Mouse (Mus musculus) stomach, embryonic 14.5 days (tissue): ENCODE results near the gene Kcnq2. TPM values are rescaled to one million over a fixed set of nuclear protein-coding genes. Genes with fewer than 3 reads are reported as not detected.

Experiments used
- ATAC-seq: fragments of 200-750 bp; cut with Nextera tagmentation; 2 replicates; pipeline ENCODE4 v1.8.0; 2017; ENCODE audit warnings: low read depth, moderate TSS enrichment; ENCODE audit not compliant: insufficient number of reproducible peaks, insufficient read depth, low FRiP score
- H3K27ac ChIP-seq: fragments of 300-500 bp; sonication (generic); 2 replicates; pipeline ENCODE4 v1.5.1; 2014; ENCODE audit warnings: mild to moderate bottlenecking, low read length, moderate library complexity, mixed read lengths
- H3K27me3 ChIP-seq: fragments of 300-500 bp; sonication (generic); 2 replicates; pipeline ENCODE4 v1.6.1; 2014; ENCODE audit warnings: low read length, control low read depth, mixed read lengths; ENCODE audit not compliant: control insufficient read depth, insufficient read depth
- H3K36me3 ChIP-seq: fragments of 300-500 bp; sonication (generic); 2 replicates; pipeline ENCODE4 v1.6.1; 2014; ENCODE audit warnings: mild to moderate bottlenecking, control low read depth, low read length, moderate library complexity, mixed read lengths; ENCODE audit not compliant: control insufficient read depth, insufficient read depth
- H3K4me1 ChIP-seq: fragments of 300-500 bp; sonication (generic); 2 replicates; pipeline ENCODE4 v1.6.1; 2014; ENCODE audit warnings: low read length, control low read depth, mixed read lengths; ENCODE audit not compliant: control insufficient read depth, insufficient read depth
- H3K4me2 ChIP-seq: fragments of 300-500 bp; sonication (generic); replicated peaks from 2 replicates; pipeline ENCODE4 v1.6.1; 2014; ENCODE audit warnings: low read depth, low read length, control low read depth
- H3K4me3 ChIP-seq: fragments of 300-500 bp; sonication (generic); 2 replicates; pipeline ENCODE4 v1.5.1; 2014; ENCODE audit warnings: low read depth, low read length, control low read depth
- H3K9ac ChIP-seq: fragments of 300-500 bp; sonication (generic); replicated peaks from 2 replicates; pipeline ENCODE4 v1.6.1; 2014; ENCODE audit warnings: low read depth, mild to moderate bottlenecking, control low read depth, low read length, moderate library complexity, mixed read lengths
- H3K9me3 ChIP-seq: fragments of 300-500 bp; sonication (generic); 2 replicates; pipeline ENCODE4 v1.6.1; 2016; ENCODE audit warnings: low read depth, low read length, control low read depth; ENCODE audit not compliant: control insufficient read depth
- WGBS: fragments of 180-500 bp; shearing (Covaris S2); extraction: QIAGEN DNeasy Blood & Tissue Kit; methylation state at CpG from one replicate; pipeline ENCODE4 v1.1.7; 2014; 5-methylcytosine and 5-hydroxymethylcytosine counted together
- polyA plus RNA-seq: library from polyadenylated mRNA; unstranded; fragments of >200 nt; fragmentation: Nextera tagmentation; extraction: Ambion mirVana; gene quantifications from 2 replicates; pipeline ENCODE4 v1.2.1, GENCODE M21; 2014

The Kcnq2 gene
- polyA plus RNA-seq, 1 experiment from 2014 or later, result 3.0 TPM

- Histone ChIP-seq H3K4me1 (no peaks in the 10 kb centered on the region), H3K4me3 (no peak overlapping the region), H3K4me2 (no peak overlapping the region), H3K27me3 (no peaks in the 10 kb centered on the region), H3K9ac (no peak overlapping the region), H3K27ac (no peak overlapping the region), H3K9me3 (no peaks in the 10 kb centered on the region), H3K36me3 (no peaks in the 10 kb centered on the region)
- WGBS, result 90% methylated on average over 1 of the region's 1 CpGs
- ATAC-seq, result no peak
Measured at GRCm38 (mm10) chr2:181111665-181112064, 23.4 kb downstream of the Kcnq2 start.

- H3K9me3 ChIP-seq, result no peaks in the 10 kb centered on the region
- H3K27me3 ChIP-seq, result no peaks in the 10 kb centered on the region
- H3K4me1 ChIP-seq, result no peaks in the 10 kb centered on the region
- H3K36me3 ChIP-seq, result no peaks in the 10 kb centered on the region
- ATAC-seq, result no peak
- no peak overlapping the region for H3K4me2 ChIP-seq
- no peak overlapping the region for H3K9ac ChIP-seq
- WGBS, result 51% methylated on average over 2 of the region's 2 CpGs
- no peak overlapping the region for H3K4me3 ChIP-seq
- H3K27ac ChIP-seq, result no peak overlapping the region
Measured at GRCm38 (mm10) chr2:181104111-181104510, 31.0 kb downstream of the Kcnq2 start.

GRCm38 (mm10) chr2:181102161-181102560 lies 32.9 kb downstream of the Kcnq2 start:
- Histone ChIP-seq H3K9me3 (no peaks in the 10 kb centered on the region), H3K36me3 (no peaks in the 10 kb centered on the region), H3K4me3 (no peak overlapping the region), H3K4me1 (no peaks in the 10 kb centered on the region), H3K27me3 (no peaks in the 10 kb centered on the region), H3K9ac (no peak overlapping the region), H3K4me2 (no peak overlapping the region), H3K27ac (no peak overlapping the region)
- WGBS, result 32% methylated on average over 2 of the region's 2 CpGs
- ATAC-seq, result no peak

GRCm38 (mm10) chr2:181101626-181102025 lies 33.5 kb downstream of the Kcnq2 start:
- no peaks in the 10 kb centered on the region for H3K36me3 ChIP-seq
- no peak overlapping the region for H3K9ac ChIP-seq
- H3K4me2 ChIP-seq, result no peak overlapping the region
- 42% methylated on average over 1 of the region's 1 CpGs for WGBS
- H3K27ac ChIP-seq, result no peak overlapping the region
- H3K9me3 ChIP-seq, result no peaks in the 10 kb centered on the region
- H3K4me3 ChIP-seq, result no peak overlapping the region
- H3K27me3 ChIP-seq, result no peaks in the 10 kb centered on the region
- ATAC-seq, result no peak
- H3K4me1 ChIP-seq, result no peaks in the 10 kb centered on the region

- WGBS, result 87% methylated on average over 2 of the region's 2 CpGs
- H3K9ac ChIP-seq, result no peak overlapping the region
- no peak for ATAC-seq
Measured at GRCm38 (mm10) chr2:181100087-181100486, 35.0 kb downstream of the Kcnq2 start.

GRCm38 (mm10) chr2:181090123-181090522 lies 45.0 kb downstream of the Kcnq2 start:
- no peak overlapping the region for H3K9ac ChIP-seq
- H3K4me2 ChIP-seq, result no peak overlapping the region
- H3K4me1 ChIP-seq, result no peaks in the 10 kb centered on the region
- no peak overlapping the region for H3K27ac ChIP-seq
- no peaks in the 10 kb centered on the region for H3K36me3 ChIP-seq
- H3K27me3 ChIP-seq, result no peaks in the 10 kb centered on the region
- H3K9me3 ChIP-seq, result no peaks in the 10 kb centered on the region
- no peak for ATAC-seq
- H3K4me3 ChIP-seq, result no peak overlapping the region
- WGBS, result 59% methylated on average over 3 of the region's 3 CpGs

More at GRCm38 (mm10) chr2:181100087-181100486, 35.0 kb downstream of the Kcnq2 start:
- Histone ChIP-seq H3K27me3 (no peaks in the 10 kb centered on the region), H3K4me1 (no peaks in the 10 kb centered on the region), H3K27ac (no peak overlapping the region), H3K36me3 (no peaks in the 10 kb centered on the region), H3K4me2 (no peak overlapping the region), H3K4me3 (no peak overlapping the region), H3K9me3 (no peaks in the 10 kb centered on the region)

- Histone ChIP-seq H3K36me3 (no peaks in the 10 kb centered on the region), H3K9ac (no peak overlapping the region), H3K27ac (no peak overlapping the region), H3K4me2 (no peak overlapping the region), H3K9me3 (no peaks in the 10 kb centered on the region), H3K4me3 (no peak overlapping the region), H3K4me1 (no peaks in the 10 kb centered on the region), H3K27me3 (no peaks in the 10 kb centered on the region)
- WGBS, result 61% methylated on average over 8 of the region's 8 CpGs
- no peak for ATAC-seq
Measured at GRCm38 (mm10) chr2:181084997-181085396, 50.1 kb downstream of the Kcnq2 start.

GRCm38 (mm10) chr2:181083945-181084344 lies 51.2 kb downstream of the Kcnq2 start:
- no peak for ATAC-seq
- H3K4me1 ChIP-seq, result no peaks in the 10 kb centered on the region
- no peak overlapping the region for H3K9ac ChIP-seq
- no peaks in the 10 kb centered on the region for H3K36me3 ChIP-seq
- H3K9me3 ChIP-seq, result no peaks in the 10 kb centered on the region
- no peaks in the 10 kb centered on the region for H3K27me3 ChIP-seq
- H3K27ac ChIP-seq, result no peak overlapping the region
- no peak overlapping the region for H3K4me3 ChIP-seq
- WGBS, result 49% methylated on average over 4 of the region's 4 CpGs
- no peak overlapping the region for H3K4me2 ChIP-seq

GRCm38 (mm10) chr2:181080886-181081285 lies 54.2 kb downstream of the Kcnq2 start:
- WGBS, result 57% methylated on average over 5 of the region's 5 CpGs
- H3K4me2 ChIP-seq, result no peak overlapping the region
- H3K27ac ChIP-seq, result no peak overlapping the region
- H3K4me1 ChIP-seq, result no peaks in the 10 kb centered on the region
- no peak overlapping the region for H3K4me3 ChIP-seq
- H3K9me3 ChIP-seq, result no peaks in the 10 kb centered on the region
- ATAC-seq, result peak; percentile 59; the same call in 1 of the 2 replicates
- no peaks in the 10 kb centered on the region for H3K36me3 ChIP-seq
- no peak overlapping the region for H3K9ac ChIP-seq
- H3K27me3 ChIP-seq, result no peaks in the 10 kb centered on the region
